Mouse (Mus musculus) ES-Bruce4 (cell line): ENCODE measurements at regions not wholly inside any gene's neighbourhood (a gene's known extent, or its start where the extent isn't known, plus 50 kb on each side); places are given as distances from the start of the nearest gene placed in this dataset.

Experiments
- CTCF ChIP-seq: IDR thresholded peaks from one replicate; pipeline ENCODE4 v1.8.1; 2011; ENCODE audit warnings: low read depth, low read length
- EP300 ChIP-seq: IDR thresholded peaks from 2 replicates; pipeline ENCODE4 v1.6.1; 2011; ENCODE audit warnings: low read depth, low read length; ENCODE audit not compliant: insufficient read depth
- POLR2A ChIP-seq: IDR thresholded peaks from one replicate; pipeline ENCODE4 v1.8.1; 2011; ENCODE audit warnings: low read length; ENCODE audit not compliant: insufficient read depth

DNA sequence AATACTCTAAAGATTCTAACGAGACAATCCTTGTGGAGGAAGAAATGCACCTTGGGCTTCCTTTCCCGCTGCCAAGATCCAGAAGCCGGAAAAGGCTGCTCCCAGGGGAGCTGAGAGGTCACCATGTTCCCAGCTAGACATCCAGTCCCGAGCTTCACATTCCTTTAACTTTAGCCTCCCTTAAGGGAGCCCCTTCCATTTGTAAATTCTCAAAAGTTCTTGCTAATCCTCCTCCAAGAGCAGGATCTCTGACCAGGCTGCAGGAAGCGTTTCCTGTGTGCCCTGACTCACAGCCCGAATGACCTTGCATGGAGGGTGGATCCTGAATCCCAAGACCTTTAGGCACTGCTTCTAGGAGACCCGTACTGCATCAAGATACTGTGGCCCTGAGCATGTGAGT, 53.5 kb upstream of the Mfge8 start:
- TF ChIP-seq CTCF (no peak), POLR2A (no peak), EP300 (no peak)
